In genomic region chr3:103019462-103019861, GRCm38 (mm10) we compare ENCODE assay signal across 9 mouse cellular contexts. TPM values are rescaled to one million over a fixed set of nuclear protein-coding genes. Genes with fewer than 3 reads are reported as not detected.
DNase-seq lines count a peak whose midpoint lies in the region; ATAC-seq lines count a peak whose summit lies in the region.
"Had no signal": no experiment of that assay in that cellular context is flagged by ENCODE, and none has a peak within 500 bp of the region (broad histone marks: within the 10 kb centered on the region; RNA-seq: fewer than 3 reads in every experiment).

No protein-coding gene starts in this region.

- no peak overlapping the region for H3K4me3 ChIP-seq in neural tube, embryonic 12.5 days
- H3K4me3 ChIP-seq in intestine, embryonic 15.5 days (replicated peaks) = no peak overlapping the region
- peak overlapping the region; percentile 89; the same call in 1 of the 2 replicates for H3K4me3 ChIP-seq in neural tube, embryonic 14.5 days (ENCODE audit: low read depth, low read length)

- no peaks in the 10 kb centered on the region for H3K36me3 ChIP-seq in neural tube, embryonic 12.5 days
- H3K36me3 ChIP-seq in intestine, embryonic 15.5 days = no peaks in the 10 kb centered on the region
- no peaks in the 10 kb centered on the region for H3K36me3 ChIP-seq in neural tube, embryonic 14.5 days (ENCODE audit: control insufficient read depth, insufficient read depth, low read length)

- H3K4me2 ChIP-seq in neural tube, embryonic 12.5 days (replicated peaks) = peak overlapping the region; percentile 70
- peak overlapping the region; percentile 55 for H3K4me2 ChIP-seq in intestine, embryonic 15.5 days (replicated peaks)
- peak overlapping the region; percentile 45 for H3K4me2 ChIP-seq in neural tube, embryonic 14.5 days (ENCODE audit: low read depth, low read length)

- H3K27ac ChIP-seq in neural tube, embryonic 12.5 days = no peak overlapping the region
- peak overlapping the region; percentile 93; the same call in 1 of the 2 replicates for H3K27ac ChIP-seq in intestine, embryonic 15.5 days
- H3K27ac ChIP-seq in neural tube, embryonic 14.5 days (ENCODE audit: low read depth, low read length) = no peak overlapping the region; the same call in 1 of the 2 replicates

- WGBS in neural tube, embryonic 12.5 days = 86% methylated on average over 2 of the region's 2 CpGs
- WGBS in intestine, embryonic 15.5 days = 89% methylated on average over 2 of the region's 2 CpGs
- WGBS in neural tube, embryonic 14.5 days = 93% methylated on average over 2 of the region's 2 CpGs

- no peak for ATAC-seq in CD4-positive, CD25-positive, alpha-beta regulatory T cell, adult 4 months
- ATAC-seq in neural tube, embryonic 12.5 days (ENCODE audit: low FRiP score, low read depth) = no peak
- ATAC-seq in intestine, embryonic 15.5 days = no peak
- no peak for ATAC-seq in neural tube, embryonic 14.5 days (ENCODE audit: low read depth)

- no peak overlapping the region for H3K9ac ChIP-seq in neural tube, embryonic 12.5 days
- H3K9ac ChIP-seq in intestine, embryonic 15.5 days = no peak overlapping the region
- no peak overlapping the region for H3K9ac ChIP-seq in neural tube, embryonic 14.5 days (replicated peaks; ENCODE audit: low read depth, low read length)

- peaks cover 8% of the 10 kb centered on the region for H3K4me1 ChIP-seq in neural tube, embryonic 12.5 days
- H3K4me1 ChIP-seq in intestine, embryonic 15.5 days (replicated peaks) = 0 out of 2 replicates have a peak, but pooled peaks cover 7% of the 10 kb centered on the region
- H3K4me1 ChIP-seq in neural tube, embryonic 14.5 days (ENCODE audit: control insufficient read depth, insufficient read depth, low read length) = peaks cover 7% of the 10 kb centered on the region; the same call in 1 of the 2 replicates

- DNase-seq in CD4-positive, CD25-positive, alpha-beta regulatory T cell, adult 2 months (ENCODE audit: low read depth, low spot score) = peak; percentile 17
- DNase-seq in neural tube, embryonic 10.5 days (ENCODE audit: extremely low spot score, low spot score) = no peak
- DNase-seq in adrenal gland, adult 2 months = no peak
- DNase-seq in gastrocnemius, adult 18-20 months (ENCODE audit: low spot score) = no peak

- no peaks in the 10 kb centered on the region for H3K9me3 ChIP-seq in neural tube, embryonic 12.5 days
- no peaks in the 10 kb centered on the region for H3K9me3 ChIP-seq in intestine, embryonic 15.5 days
- H3K9me3 ChIP-seq in neural tube, embryonic 14.5 days (ENCODE audit: control insufficient read depth, low read length) = no peaks in the 10 kb centered on the region

- H3K27me3 ChIP-seq in neural tube, embryonic 12.5 days (replicated peaks) = no peaks in the 10 kb centered on the region
- H3K27me3 ChIP-seq in intestine, embryonic 15.5 days (replicated peaks) = no peaks in the 10 kb centered on the region
- 0 out of 2 replicates have a peak, but pooled peaks cover 2% of the 10 kb centered on the region for H3K27me3 ChIP-seq in neural tube, embryonic 14.5 days (ENCODE audit: control insufficient read depth, insufficient read depth, low read length)

RNA-seq across cellular contexts. Expression of gene Csde1, which starts 0.8 kb away (rescaled TPM):
- polyA plus RNA-seq in CD4-positive, CD25-positive, alpha-beta regulatory T cell, adult 4 months (2017; shearing (Covaris generic)) = 100 to 1,000 TPM; 514 to 711 TPM
- polyA plus RNA-seq in neural tube, embryonic 12.5 days (2016; fragmentation: Nextera tagmentation; extraction: Ambion mirVana) = 480 and 531 TPM in 2 replicates
- 268 and 301 TPM in 2 replicates for polyA plus RNA-seq in intestine, embryonic 15.5 days (2015; fragmentation: Nextera tagmentation; extraction: Ambion mirVana)
- 454 and 498 TPM in 2 replicates for polyA plus RNA-seq in neural tube, embryonic 14.5 days (2014; fragmentation: Nextera tagmentation; extraction: Ambion mirVana)
- 100 to 1,000 TPM; 364 to 492 TPM for total RNA-seq in adrenal gland, adult 2 months (2021)
- 5.6 and 7.6 TPM in 2 replicates for polyA plus RNA-seq in adrenal gland, adult 2 months (2012; rRNA removed)
- total RNA-seq in gastrocnemius, adult 18-20 months (2021) = 1,000 to 10,000 TPM; 1,048 to 1,145 TPM

RNA-seq across cellular contexts. Expression of gene Sike1, which starts 24.0 kb away (rescaled TPM):
- 10 to 100 TPM; 49.5 to 61.8 TPM for polyA plus RNA-seq in CD4-positive, CD25-positive, alpha-beta regulatory T cell, adult 4 months (2017; shearing (Covaris generic))
- polyA plus RNA-seq in neural tube, embryonic 12.5 days (2016; fragmentation: Nextera tagmentation; extraction: Ambion mirVana) = 61.9 and 78.6 TPM in 2 replicates
- 46.6 and 51.9 TPM in 2 replicates for polyA plus RNA-seq in intestine, embryonic 15.5 days (2015; fragmentation: Nextera tagmentation; extraction: Ambion mirVana)
- polyA plus RNA-seq in neural tube, embryonic 14.5 days (2014; fragmentation: Nextera tagmentation; extraction: Ambion mirVana) = 68.8 and 72.7 TPM in 2 replicates
- 10 to 100 TPM; 67.8 to 77.6 TPM for total RNA-seq in adrenal gland, adult 2 months (2021)
- polyA plus RNA-seq in adrenal gland, adult 2 months (2012; rRNA removed) = 18.3 and 21.9 TPM in 2 replicates
- total RNA-seq in gastrocnemius, adult 18-20 months (2021) = 10 to 100 TPM; 33.8 to 34.3 TPM

RNA-seq across cellular contexts. Expression of gene Nras, which starts 38.6 kb away (rescaled TPM):
- polyA plus RNA-seq in CD4-positive, CD25-positive, alpha-beta regulatory T cell, adult 4 months (2017; shearing (Covaris generic)) = 100 to 1,000 TPM; 106 to 107 TPM
- polyA plus RNA-seq in neural tube, embryonic 12.5 days (2016; fragmentation: Nextera tagmentation; extraction: Ambion mirVana) = 125 and 126 TPM in 2 replicates
- 83.8 and 85.4 TPM in 2 replicates for polyA plus RNA-seq in intestine, embryonic 15.5 days (2015; fragmentation: Nextera tagmentation; extraction: Ambion mirVana)
- polyA plus RNA-seq in neural tube, embryonic 14.5 days (2014; fragmentation: Nextera tagmentation; extraction: Ambion mirVana) = 79.8 and 89.8 TPM in 2 replicates
- 10 to 100 TPM; 39.7 to 49.4 TPM for total RNA-seq in adrenal gland, adult 2 months (2021)
- polyA plus RNA-seq in adrenal gland, adult 2 months (2012; rRNA removed) = 4.8 and 6.5 TPM in 2 replicates
- total RNA-seq in gastrocnemius, adult 18-20 months (2021) = 10 to 100 TPM; 39.2 to 42.9 TPM

RNA-seq across cellular contexts. Expression of gene Ampd1, which starts 54.4 kb away (rescaled TPM):
- polyA plus RNA-seq in CD4-positive, CD25-positive, alpha-beta regulatory T cell, adult 4 months (2017; shearing (Covaris generic)) = 1 to 10 TPM; 3.9 to 7.1 TPM
- 0.66 and 0.88 TPM in 2 replicates for polyA plus RNA-seq in neural tube, embryonic 12.5 days (2016; fragmentation: Nextera tagmentation; extraction: Ambion mirVana)
- 0.15 and 0.34 TPM in 2 replicates for polyA plus RNA-seq in intestine, embryonic 15.5 days (2015; fragmentation: Nextera tagmentation; extraction: Ambion mirVana)
- 0.20 TPM in 1 of 2 replicates, not detected in the other for polyA plus RNA-seq in neural tube, embryonic 14.5 days (2014; fragmentation: Nextera tagmentation; extraction: Ambion mirVana)
- not detected for total RNA-seq in adrenal gland, adult 2 months (2021)
- polyA plus RNA-seq in adrenal gland, adult 2 months (2012; rRNA removed) = not detected in 2 replicates
- total RNA-seq in gastrocnemius, adult 18-20 months (2021) = 1,000 to 10,000 TPM; 1,310 to 1,477 TPM
- polyA plus RNA-seq: cortical plate, adult 2 months had no signal

RNA-seq across cellular contexts. Expression of gene Nr1h5, which starts 55.5 kb away (rescaled TPM):
- not detected for polyA plus RNA-seq in CD4-positive, CD25-positive, alpha-beta regulatory T cell, adult 4 months (2017; shearing (Covaris generic))
- 0.13 and 0.16 TPM in 2 replicates for polyA plus RNA-seq in neural tube, embryonic 12.5 days (2016; fragmentation: Nextera tagmentation; extraction: Ambion mirVana)
- 0.06 and 0.15 TPM in 2 replicates for polyA plus RNA-seq in intestine, embryonic 15.5 days (2015; fragmentation: Nextera tagmentation; extraction: Ambion mirVana)
- 0.13 TPM in 1 of 2 replicates, not detected in the other for polyA plus RNA-seq in neural tube, embryonic 14.5 days (2014; fragmentation: Nextera tagmentation; extraction: Ambion mirVana)
- not detected for total RNA-seq in adrenal gland, adult 2 months (2021)
- not detected in 2 replicates for polyA plus RNA-seq in adrenal gland, adult 2 months (2012; rRNA removed)
- not detected for total RNA-seq in gastrocnemius, adult 18-20 months (2021)
- polyA plus RNA-seq: cortical plate, adult 2 months had no signal

Comparison
In these comparisons a context has a peak if more than half of its experiments do, and no peak if none do; other contexts are left out.
1. RNA of gene Csde1, which starts 0.8 kb away (polyA plus RNA-seq): 514 to 711 TPM in CD4-positive, CD25-positive, alpha-beta regulatory T cell, adult 4 months, 480 to 531 TPM in neural tube, embryonic 12.5 days, 454 to 498 TPM in neural tube, embryonic 14.5 days and 268 to 301 TPM in intestine, embryonic 15.5 days; 5.6 to 7.6 TPM in adrenal gland, adult 2 months; every median in the first group is over 10 times any median in the second.
2. RNA of gene Nras, which starts 38.6 kb away (polyA plus RNA-seq): 125 to 126 TPM in neural tube, embryonic 12.5 days, 106 to 107 TPM in CD4-positive, CD25-positive, alpha-beta regulatory T cell, adult 4 months, 83.8 to 85.4 TPM in intestine, embryonic 15.5 days and 79.8 to 89.8 TPM in neural tube, embryonic 14.5 days; 4.8 to 6.5 TPM in adrenal gland, adult 2 months; every median in the first group is over 10 times any median in the second.
3. Peak in every context shown above with its lines, with median percentiles within 50 percentile points of each other: H3K4me2 ChIP-seq.